Mouse (Mus musculus): Measurements from ENCODE around the gene Shld1. TPM values are rescaled to one million over a fixed set of nuclear protein-coding genes. Genes with fewer than 3 reads are reported as not detected.
A peak's percentile ranks its signal among the peaks of the same experiment; 100 is the strongest.

The Shld1 gene
- polyA plus RNA-seq, 3 experiments from 2014 or later, result 14.9 to 43.3 (median 35.0) TPM

- ATAC-seq, result no peak
Observed at GRCm38 (mm10) chr2:132693980-132694379, 7.2 kb downstream of the Shld1 start.

- ATAC-seq, result no peak
Observed at GRCm38 (mm10) chr2:132695358-132696093, 8.8 kb downstream of the Shld1 start.

- ATAC-seq, result no peak
Observed at GRCm38 (mm10) chr2:132696519-132696918, 9.8 kb downstream of the Shld1 start.

GRCm38 (mm10) chr2:132697256-132697655, 10.5 kb downstream of the Shld1 start:
- peak; percentile 19 for ATAC-seq

- ATAC-seq, result no peak
Observed at GRCm38 (mm10) chr2:132697695-132698094, 11.0 kb downstream of the Shld1 start.

- no peak for ATAC-seq
Observed at GRCm38 (mm10) chr2:132698420-132698819, 11.7 kb downstream of the Shld1 start.

GRCm38 (mm10) chr2:132700921-132701320, 14.2 kb downstream of the Shld1 start:
- no peak for ATAC-seq

- peak; percentile 68 for ATAC-seq
Observed at GRCm38 (mm10) chr2:132701451-132701886, 14.7 kb downstream of the Shld1 start.

GRCm38 (mm10) chr2:132705251-132705992, 18.7 kb downstream of the Shld1 start:
- no peak for ATAC-seq

GRCm38 (mm10) chr2:132706309-132706708, 19.6 kb downstream of the Shld1 start:
- no peak for ATAC-seq

- no peak for ATAC-seq
Observed at GRCm38 (mm10) chr2:132710488-132710887, 23.8 kb downstream of the Shld1 start.

GRCm38 (mm10) chr2:132712061-132712460, 25.3 kb downstream of the Shld1 start:
- no peak for ATAC-seq

GRCm38 (mm10) chr2:132714522-132714921, 27.8 kb downstream of the Shld1 start:
- no peak for ATAC-seq

GRCm38 (mm10) chr2:132714946-132715345, 28.2 kb downstream of the Shld1 start:
- ATAC-seq, result no peak

GRCm38 (mm10) chr2:132715421-132716070, 28.8 kb downstream of the Shld1 start:
- no peak for ATAC-seq

GRCm38 (mm10) chr2:132716154-132716553, 29.4 kb downstream of the Shld1 start:
- no peak for ATAC-seq

- ATAC-seq, result no peak
Observed at GRCm38 (mm10) chr2:132716901-132717536, 30.3 kb downstream of the Shld1 start.

- no peak for ATAC-seq
Observed at GRCm38 (mm10) chr2:132717537-132717912, 30.8 kb downstream of the Shld1 start.

GRCm38 (mm10) chr2:132720921-132721566, 34.3 kb downstream of the Shld1 start:
- ATAC-seq, result no peak

- no peak for ATAC-seq
Observed at GRCm38 (mm10) chr2:132721844-132722243, 35.1 kb downstream of the Shld1 start.

GRCm38 (mm10) chr2:132723958-132724431, 37.3 kb downstream of the Shld1 start:
- no peak for ATAC-seq

- ATAC-seq, result no peak
Observed at GRCm38 (mm10) chr2:132724561-132724960, 37.8 kb downstream of the Shld1 start.
